Mouse (Mus musculus) CD4-positive helper T cell, adult 2 months (primary cell): ENCODE measurements around the gene Sectm1a.
"Not testable (repeated sequence)": the region's sequence is repeated elsewhere in the genome, so short reads cannot be mapped to it uniquely, and the experiment has no call there.

Experiments
- DNase-seq: peaks from one replicate; pipeline ENCODE4 v3.0.0-alpha.2; 2012; ENCODE audit warnings: low read depth, missing footprints, low spot score

The Sectm1a gene

DNA sequence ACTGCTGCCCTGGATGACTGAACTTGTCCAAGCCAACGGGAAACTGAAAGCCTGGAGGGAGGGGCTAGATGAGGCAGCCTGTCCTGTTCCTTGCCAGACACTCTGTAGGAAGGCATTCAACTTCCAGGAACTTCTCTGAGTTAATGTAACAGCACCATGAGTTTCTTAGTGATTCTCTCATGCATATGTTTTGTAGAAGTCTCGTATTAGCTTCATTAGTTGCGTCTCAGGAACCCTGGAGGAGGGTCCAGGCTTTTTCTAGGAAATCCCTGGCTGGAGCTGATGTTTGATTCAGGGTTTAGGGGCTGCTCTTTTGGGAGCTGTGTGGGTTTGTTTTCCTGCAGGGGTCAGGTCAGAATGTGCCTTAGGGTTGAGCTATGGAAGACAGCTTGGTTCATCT lies at the start of gene Sectm1a:
Sectm1a (minus strand) TSS at position 101 of the 400 bp plus-strand sequence.
- no peak for DNase-seq

DNA sequence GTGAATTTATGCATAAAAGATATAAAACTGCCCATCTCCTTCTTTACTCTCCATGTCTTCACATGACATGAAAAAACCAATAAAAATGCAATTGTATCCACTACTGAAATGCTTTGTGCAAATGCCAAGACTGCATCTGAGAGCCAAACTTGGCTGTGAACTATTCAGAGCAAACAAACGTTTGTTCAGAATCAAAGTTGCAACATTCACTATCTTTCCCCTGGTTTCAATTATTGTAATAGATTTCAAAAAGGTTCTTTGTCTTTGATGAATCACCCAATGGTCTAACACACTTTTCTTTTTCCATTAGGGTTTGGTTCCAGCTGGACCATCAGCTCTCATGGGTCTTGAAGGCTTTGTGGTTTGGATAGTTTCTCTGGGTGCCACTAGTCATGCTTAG lies 48.6 kb upstream of the Sectm1a start:
- DNase-seq, result no peak

DNA sequence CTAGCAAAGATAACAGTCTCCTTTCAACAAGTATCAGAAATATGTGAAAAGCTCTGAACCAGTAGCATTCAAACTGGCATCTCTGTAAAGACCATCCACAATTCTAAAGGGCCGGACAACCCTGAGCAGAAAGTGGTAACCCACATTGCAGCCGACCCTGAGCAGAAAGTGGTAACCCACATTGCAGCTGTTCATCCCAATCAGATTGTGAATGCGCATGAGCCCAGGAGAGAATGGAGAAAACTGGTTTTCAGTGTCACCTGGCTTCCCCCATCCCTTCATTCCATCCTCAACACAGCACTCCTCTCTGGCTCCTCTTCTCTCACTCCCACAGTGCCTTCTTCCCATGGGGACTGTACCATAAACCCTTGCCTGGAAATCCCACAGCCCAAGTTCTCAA lies 46.4 kb upstream of the Sectm1a start:
- DNase-seq, result no peak

DNA sequence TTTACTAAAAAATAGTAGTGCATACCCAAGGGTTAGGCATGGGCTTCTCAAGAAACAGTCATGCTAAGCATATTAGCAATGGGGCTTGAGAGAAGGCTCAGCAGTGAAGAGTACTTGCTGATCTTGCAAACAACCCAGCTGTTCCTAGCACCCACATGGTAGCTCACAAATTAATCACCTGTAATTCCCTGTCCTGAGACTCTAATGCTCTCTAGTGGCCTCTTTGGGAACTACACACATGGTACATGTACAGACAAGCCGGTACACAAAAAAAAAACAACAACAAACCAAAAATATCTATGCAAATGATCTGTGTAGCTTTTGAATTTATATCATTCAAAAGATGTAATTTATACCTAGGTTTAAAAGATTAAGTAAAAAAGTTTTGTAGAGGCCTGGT lies 45.4 kb upstream of the Sectm1a start:
- DNase-seq, result peak; percentile 38

DNA sequence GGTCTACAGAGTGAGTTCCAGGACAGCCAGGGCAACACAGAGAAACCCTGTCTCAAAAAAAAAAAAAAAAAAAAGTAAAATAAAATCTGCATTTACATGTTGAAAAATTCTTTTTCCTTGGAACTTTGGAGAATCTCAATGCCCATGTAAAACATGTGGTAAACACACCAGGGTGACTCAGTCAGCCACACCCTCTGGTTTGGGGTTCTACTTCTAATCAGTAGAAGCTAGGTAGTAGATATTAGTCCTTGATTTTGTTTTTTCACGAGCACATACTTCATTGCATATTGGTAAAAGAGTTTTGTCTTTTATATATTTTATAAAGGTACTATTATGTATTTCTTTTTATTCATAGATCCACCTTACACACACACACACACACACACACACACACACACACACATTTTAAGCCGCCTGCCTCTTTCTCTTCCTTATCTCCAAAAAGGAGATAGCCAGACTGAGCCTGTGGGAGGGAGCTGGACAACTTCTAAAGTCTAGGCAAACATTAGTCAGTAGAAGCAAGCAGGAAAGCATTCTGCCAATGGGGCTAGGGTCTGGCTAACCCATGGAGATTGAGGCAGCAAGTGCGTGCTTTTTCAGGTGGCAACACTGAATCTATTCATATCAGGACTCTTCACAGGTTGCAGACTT lies 44.6 kb upstream of the Sectm1a start:
- no peak for DNase-seq

DNA sequence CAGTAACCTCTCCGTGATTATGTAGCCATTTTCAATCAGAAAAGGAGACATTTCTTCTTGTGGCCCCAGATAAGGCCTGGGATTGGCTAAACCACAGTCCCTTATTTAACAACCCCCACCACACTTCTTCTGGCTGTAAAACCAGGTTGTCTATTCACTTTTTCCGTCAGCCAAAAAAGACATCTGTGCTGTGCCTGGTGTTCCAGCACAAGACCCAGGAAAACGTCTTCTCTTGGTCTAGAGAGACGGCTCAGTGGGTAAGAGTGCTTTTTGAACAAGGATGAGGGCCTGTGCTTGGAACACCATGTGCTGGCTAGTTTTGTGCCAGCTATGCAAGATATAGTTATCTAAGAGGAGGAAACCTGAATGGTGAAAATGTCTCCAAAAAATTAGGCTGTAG lies 42.4 kb upstream of the Sectm1a start:
- no peak for DNase-seq

DNA sequence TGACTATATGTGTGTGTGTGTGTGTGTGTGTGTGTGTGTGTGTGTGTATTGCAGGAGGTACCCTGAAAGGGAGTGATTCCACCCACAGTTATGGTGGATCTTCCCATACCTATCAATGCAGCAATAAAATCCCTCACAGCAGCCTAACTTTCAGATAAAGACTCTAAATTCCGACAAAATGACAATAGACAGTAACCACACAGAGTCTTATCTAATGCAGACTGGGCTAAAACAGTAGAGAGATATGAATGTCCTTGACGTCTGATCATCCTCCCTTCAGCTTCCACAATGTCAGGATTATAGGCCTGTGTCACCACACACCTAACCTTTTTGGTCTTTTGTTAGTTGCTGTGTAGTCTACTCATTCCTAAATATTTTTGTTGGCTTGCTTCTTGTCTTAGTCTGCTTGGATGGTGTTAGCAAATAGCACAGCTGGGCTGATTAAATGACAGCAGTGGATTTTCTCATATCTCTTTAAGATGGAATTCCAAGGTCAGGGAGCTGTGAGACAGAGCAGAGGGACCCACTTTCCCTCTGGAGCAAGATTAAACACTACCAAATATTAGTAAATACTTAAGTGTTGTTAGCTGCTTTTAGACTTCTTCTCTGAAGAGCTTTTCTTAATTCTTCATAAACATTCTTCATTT lies 41.1 kb upstream of the Sectm1a start:
- DNase-seq, result no peak

DNA sequence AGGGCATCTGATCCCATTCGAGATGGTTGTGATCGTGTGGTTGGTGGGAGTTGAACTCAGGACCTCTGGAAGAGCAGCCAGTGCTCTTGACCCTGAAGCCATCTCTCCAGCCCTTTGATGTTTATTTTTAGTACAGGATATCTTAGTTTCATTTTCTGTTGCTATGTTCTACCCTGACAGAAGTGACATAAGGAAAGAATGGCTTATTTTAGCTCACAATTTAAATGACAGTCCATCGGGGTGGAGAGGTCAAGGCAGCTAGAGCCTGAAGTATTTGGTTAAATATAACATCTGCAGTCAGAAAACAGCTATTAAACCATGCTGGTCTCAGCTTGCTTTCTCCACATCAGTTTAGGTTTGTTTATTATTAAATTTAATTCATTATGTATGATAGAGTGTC lies 40.1 kb upstream of the Sectm1a start:
- DNase-seq, result no peak

DNA sequence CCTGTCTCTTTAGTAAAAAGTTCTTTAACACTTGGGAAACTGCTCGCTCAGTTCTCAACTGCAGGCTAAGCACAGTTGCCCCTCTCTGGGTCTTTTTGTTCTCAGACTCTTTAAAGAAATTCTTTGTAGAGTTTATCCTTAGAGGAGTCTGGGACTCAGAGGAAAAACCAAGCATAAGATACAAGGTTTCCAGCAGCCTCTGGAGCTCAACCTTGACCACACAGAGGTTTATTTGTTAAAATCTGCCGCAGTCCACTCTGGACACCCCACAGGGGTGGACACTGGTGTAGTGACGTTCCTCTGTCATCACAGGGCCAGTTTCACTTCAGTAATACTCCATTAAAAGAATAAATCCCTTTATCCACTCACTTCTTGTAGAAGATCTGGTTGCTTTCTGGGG lies 37.6 kb upstream of the Sectm1a start, which contains the start of gene Tex19.2:
Tex19.2 (minus strand) TSS at position 101 of the 400 bp plus-strand sequence.
- no peak for DNase-seq

DNA sequence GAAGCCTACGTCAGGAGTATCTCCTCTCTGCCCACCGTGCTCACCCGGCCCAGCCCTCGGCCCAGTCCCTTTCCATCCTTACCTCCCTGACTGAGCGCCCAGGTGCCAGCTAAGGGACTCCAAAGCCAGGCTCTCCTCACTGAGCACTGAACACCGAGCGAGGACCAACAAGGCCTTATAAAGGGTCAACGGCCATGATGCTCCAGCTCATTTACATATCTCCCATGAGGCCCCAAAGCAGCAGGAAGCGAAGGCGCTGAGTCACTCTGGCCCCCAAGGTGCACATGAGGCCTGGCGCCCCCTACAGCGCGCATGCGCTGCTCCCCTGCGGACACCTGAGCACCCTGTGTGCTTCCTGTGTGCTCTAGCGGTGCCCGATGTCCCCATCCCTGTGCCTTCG lies 37.1 kb upstream of the Sectm1a start:
- no peak for DNase-seq

DNA sequence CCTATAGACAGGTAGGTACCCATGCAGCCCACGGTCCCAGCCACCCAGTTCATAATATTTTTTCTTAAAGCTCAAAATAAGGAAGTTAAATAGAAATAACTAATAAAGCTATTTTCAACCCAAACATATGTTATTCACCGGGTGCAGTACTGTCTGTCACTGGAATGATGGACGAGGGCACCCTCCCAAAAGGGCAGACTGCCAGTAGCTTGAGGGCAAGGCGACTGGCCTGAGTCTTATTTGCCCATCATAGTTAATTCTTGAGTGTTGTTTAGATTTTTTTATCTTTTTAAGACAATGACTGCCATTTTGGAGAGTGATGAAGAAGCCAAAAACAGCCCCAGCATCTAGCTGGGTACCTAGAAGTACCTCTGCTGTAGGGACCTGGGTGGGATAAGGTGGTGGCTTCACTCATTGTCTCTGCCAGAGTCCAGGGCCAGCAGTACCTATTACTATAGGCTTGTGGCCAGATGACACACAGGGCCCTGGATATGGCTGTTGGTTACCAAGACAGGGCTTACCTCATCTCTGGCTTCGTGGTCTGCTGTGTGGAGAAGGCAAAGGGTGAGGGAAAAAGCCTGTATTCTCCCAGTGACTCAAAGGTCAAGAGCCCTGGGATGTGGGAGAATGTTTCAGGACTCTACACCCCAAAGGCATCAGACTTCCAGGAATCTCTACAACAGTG lies 31.2 kb upstream of the Sectm1a start:
- no peak for DNase-seq

DNA sequence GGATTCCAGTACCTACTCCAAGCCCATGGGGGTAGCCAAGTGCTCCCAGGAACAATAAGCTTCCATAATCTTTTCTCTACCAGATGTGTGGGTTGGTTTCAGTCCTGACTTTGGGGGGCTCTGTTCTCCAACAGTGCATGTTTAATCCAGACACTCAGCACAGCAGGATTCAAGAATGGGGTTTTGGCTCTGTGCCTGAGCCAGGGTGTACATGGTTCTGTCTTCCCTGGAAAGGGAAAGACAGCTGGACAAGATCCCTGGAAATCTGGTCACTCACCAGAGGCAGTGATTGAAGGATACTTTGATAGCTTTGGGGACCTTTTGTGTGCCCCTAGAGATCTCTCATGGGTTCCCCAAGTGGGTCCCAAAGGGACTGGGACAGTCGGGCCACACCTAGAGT lies 30.6 kb upstream of the Sectm1a start:
- no peak for DNase-seq

DNA sequence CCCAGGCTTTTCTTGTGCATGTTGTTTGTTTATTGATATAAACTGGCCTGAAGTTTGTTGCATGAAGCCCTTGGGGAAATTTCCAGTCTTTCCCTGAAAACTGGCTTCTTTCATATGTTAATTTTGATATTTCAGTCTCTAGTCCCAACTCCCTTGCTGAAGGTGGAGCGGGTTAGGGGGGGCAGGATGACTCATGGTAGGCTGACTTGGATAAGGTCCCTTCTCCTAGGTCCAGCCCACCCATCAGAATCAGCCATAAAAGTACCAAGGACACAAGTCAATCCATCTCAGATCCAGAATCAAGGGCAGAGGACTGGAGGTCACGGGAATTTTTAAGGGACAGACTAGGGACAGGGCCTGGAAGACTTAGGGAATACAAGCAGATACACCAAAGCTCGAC lies 30.0 kb upstream of the Sectm1a start:
- no peak for DNase-seq

DNA sequence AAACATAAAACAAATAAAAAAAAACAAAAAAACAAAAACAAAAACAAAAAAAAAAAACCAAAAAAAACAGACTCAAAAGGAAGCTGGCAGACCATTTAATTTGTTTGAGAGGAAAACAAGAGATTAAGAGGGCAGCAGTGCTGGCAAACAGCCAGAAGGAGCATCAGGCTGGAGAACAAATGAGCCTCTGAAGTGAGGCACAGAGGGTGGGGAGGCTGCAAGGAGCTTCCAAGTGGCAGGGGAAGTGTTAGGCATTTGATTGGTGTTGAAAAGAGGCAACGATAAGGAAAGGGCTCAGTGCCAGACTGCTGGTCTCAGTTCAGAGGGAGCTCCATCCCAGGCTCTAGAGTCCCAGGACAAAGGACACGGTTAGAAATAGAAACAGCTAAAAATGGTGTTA lies 29.0 kb upstream of the Sectm1a start:
- DNase-seq, result no peak

DNA sequence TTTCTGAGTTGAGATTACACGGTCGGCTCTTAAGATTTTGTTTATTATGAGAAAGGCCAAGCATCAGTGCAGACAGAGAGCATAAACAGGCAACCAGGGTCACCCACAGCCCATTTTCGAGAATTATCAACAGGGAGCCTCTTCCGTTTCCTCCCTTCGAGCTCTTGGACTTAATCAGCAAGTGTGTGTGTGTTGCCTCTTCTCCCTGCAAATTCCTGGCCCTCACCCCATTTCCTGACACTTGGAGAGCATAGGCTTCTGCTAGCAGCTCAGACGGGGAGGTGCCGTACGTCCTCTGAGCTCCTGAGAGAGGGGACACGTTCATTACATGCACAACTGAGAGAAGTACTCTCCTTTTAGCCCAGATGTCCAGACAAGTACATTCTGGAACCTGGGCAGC lies 27.0 kb upstream of the Sectm1a start:
- DNase-seq, result no peak

DNA sequence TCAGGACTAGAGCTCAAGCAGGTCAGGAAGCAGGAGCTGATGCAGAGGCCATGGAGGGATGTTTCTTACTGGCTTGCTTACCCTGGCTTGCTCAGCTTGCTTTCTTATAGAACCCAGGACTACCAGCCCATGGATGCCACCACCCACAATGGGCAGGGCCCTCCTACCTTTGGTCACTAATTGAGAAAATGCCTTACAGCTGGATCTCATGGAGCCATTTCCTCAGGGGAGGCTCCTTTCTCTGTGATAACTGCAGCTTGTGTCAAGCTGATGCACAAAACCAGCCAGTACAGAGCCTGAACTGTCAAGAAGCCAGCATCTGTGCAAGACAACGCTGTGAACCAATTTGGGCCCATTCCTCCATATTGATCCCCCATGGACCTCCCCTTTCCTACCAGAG lies 26.2 kb upstream of the Sectm1a start:
- DNase-seq, result not testable (repeated sequence)

DNA sequence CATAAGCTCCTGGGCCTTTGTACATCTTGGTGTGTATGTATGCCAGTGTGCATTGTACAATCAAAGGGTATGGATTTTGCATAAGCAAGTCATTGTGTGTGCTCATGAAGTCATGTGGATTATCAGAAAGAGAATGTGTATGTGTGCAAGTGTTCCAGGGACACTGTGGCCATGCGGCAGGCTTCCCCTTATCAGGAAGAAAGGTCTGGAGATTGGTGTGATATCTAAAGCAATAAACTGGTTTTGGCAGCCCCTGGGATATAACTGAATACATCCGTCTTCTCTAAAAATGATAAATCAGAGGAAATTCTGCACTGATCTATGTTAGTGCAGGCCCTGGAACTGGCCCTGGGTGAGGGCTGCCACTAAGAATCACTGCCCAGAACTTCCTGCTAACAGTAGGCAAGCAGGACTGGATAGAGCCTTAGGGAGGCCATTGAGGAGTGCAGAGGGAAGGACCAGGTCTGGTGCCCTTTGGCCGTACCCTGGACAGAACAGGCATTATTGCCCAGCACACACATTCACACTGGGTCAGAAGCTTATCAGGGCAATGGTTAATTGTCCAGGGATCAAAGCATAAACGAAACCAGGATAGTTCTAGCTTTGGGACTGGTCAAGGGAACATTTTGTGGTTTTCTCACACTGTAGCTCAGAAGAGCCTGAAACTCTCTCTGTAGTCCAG lies 20.2 kb upstream of the Sectm1a start:
- no peak for DNase-seq

DNA sequence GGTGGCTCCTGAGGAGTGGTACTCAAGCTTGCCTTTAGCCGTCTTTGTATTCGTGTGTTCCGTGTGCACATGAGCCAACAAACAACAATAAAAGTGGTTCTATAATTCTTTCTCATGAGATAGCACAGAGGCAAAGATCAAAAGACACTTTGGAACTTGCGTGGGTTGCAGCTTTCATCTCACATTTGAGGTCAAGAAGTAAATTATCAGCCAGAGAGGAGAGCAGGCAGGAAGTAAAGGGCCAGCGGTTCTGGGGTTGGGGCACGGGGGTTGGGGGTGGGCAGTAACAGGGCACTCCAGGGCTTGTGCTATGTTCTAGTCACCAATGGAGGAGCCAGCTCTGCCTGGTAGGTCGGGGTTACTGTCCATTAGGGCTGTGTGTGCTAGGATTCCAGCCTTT lies 19.7 kb upstream of the Sectm1a start:
- peak; percentile 62 for DNase-seq

DNA sequence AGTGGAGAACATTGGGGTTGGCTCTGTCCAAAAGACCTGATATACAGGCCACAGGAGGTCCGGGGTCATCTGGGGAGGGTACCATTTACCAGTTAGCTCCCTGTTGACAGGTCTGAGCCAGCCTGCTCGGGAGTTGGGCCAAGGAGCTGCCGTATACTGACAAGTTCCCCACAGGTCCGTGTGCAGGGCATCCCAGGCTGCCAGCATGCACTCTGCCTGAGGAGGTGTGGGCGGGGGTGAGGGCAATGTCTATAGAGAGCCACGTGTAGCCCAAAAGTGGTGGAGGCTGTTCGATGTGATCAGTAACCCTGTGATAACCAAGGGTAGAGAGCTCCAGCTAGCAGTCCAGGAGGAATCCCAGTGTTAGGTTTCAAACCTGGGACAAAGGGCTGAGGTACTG lies 18.7 kb upstream of the Sectm1a start:
- no peak for DNase-seq

DNA sequence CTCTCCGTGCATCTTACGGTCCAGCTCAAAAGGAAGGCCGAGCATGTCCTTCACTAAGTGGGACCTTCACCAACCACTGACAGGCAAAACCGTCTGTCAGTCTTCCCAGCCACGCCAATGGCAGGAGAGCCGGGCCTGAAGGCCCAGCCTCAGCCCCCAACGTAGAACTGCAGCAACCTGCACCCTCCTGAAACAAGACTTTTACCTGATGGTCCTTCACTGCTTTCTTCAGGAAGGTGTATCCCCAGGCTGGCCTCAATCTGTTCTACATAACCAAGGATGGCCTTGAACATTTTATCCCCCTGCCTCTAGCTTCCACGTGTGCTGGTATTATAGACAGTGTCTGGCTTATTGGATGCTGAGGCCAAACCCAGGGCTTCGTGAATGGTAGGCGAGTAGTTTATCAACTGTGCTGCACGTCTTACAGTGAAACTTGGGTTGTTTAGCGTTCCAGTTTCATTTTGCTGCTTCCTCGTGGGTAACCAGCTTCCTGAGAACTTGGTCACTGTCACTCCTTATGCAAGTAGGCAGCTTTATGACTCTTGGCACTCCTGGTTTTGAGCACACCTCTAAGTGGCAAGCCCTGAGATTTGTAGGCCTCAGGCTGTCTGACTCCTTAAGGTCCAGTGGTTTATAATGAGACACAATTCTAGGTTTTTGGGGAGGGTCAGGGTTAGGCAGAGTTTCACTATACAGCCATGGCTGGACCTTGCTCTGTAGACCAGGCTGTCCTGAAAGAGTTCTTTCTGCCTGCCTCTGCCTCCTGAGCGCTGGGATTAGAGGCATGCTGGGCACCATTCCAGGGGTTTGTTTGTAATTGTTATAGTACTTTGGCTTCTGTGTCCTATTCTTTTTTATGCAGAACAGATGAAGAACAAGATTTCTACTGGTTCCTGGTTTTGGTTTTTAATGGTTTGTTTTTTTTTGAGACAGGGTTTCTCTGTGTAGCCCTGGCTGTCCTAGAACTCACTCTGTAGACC lies 11.9 kb upstream of the Sectm1a start:
- DNase-seq, result no peak

DNA sequence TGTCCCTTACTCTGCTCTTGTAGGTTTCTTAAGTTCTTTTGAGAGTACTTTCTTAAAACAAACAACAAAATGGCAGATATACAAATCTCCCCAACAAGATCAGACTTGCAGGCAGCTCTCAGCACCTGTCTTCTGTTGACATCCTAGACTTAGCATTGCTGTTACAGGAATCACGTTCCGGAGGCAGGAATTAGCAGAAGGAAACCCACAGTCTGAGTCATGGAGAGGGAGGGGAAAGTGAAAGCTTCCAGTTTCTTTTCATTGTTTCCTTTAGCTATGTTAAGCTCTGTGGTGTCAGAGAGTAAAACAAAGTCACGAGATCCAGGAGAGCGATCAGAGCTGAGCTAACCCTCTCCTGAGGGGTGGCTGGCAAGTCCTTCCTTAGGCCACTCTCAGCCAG lies 9.9 kb upstream of the Sectm1a start:
- no peak for DNase-seq
